Mouse (Mus musculus) hindbrain, embryonic 15.5 days (tissue): ENCODE results near the gene Neu1. TPM values are rescaled to one million over a fixed set of nuclear protein-coding genes. Genes with fewer than 3 reads are reported as not detected.
"Not testable (repeated sequence)": the region's sequence is repeated elsewhere in the genome, so short reads cannot be mapped to it uniquely, and the experiment has no call there.

Experiments
- ATAC-seq: fragments of 200-750 bp; cut with Nextera tagmentation; 2 replicates; pipeline ENCODE4 v1.8.0; 2017; ENCODE audit warnings: low read depth, moderate number of reproducible peaks, moderate TSS enrichment; ENCODE audit not compliant: low FRiP score
- H3K27ac ChIP-seq: fragments of 300-500 bp; sonication (generic); replicated peaks from 2 replicates; pipeline ENCODE4 v1.5.1; 2015; ENCODE audit warnings: mild to moderate bottlenecking, inconsistent platforms
- H3K27me3 ChIP-seq: fragments of 300-500 bp; sonication (generic); 2 replicates; pipeline ENCODE4 v1.6.1; 2015; ENCODE audit warnings: control low read depth, inconsistent platforms
- H3K36me3 ChIP-seq: fragments of 300-500 bp; sonication (generic); 2 replicates; pipeline ENCODE4 v1.6.1; 2015; ENCODE audit warnings: control low read depth, inconsistent platforms
- H3K4me1 ChIP-seq: fragments of 300-500 bp; sonication (generic); replicated peaks from 2 replicates; pipeline ENCODE4 v1.6.1; 2015; ENCODE audit warnings: control low read depth, inconsistent platforms
- H3K4me2 ChIP-seq: fragments of 300-500 bp; sonication (generic); 2 replicates; pipeline ENCODE4 v1.6.1; 2015; ENCODE audit warnings: moderate library complexity, mild to moderate bottlenecking, inconsistent platforms
- H3K4me3 ChIP-seq: fragments of 300-500 bp; sonication (generic); 2 replicates; pipeline ENCODE4 v1.5.1; 2015; ENCODE audit warnings: mild to moderate bottlenecking, inconsistent platforms
- H3K9ac ChIP-seq: fragments of 300-500 bp; sonication (generic); 2 replicates; pipeline ENCODE4 v1.6.1; 2015; ENCODE audit warnings: inconsistent platforms
- H3K9me3 ChIP-seq: fragments of 300-500 bp; sonication (generic); 2 replicates; pipeline ENCODE4 v1.6.1; 2016; ENCODE audit warnings: control low read depth, inconsistent platforms
- WGBS: fragments of 180-500 bp; shearing (Covaris S2); methylation state at CpG from one replicate; pipeline ENCODE4 v1.1.7; 2015; 5-methylcytosine and 5-hydroxymethylcytosine counted together
- polyA plus RNA-seq: library from polyadenylated mRNA; unstranded; fragments of >200 nt; fragmentation: Nextera tagmentation; extraction: Ambion mirVana; gene quantifications from 2 replicates; pipeline ENCODE4 v1.2.1, GENCODE M21; 2015

Neu1 gene
- polyA plus RNA-seq, 1 experiment from 2014 or later: 38.3 TPM

GRCm38 (mm10) chr17:34937960-34938505 lies 7.0 kb downstream of the Neu1 start:
- peaks cover 5% of the 10 kb centered on the region; the same call in 1 of the 2 replicates for H3K4me1 ChIP-seq
- peaks cover 13% of the 10 kb centered on the region for H3K36me3 ChIP-seq
- H3K27ac ChIP-seq: no peak overlapping the region
- 90% methylated on average over 6 of the region's 6 CpGs for WGBS
- no peak overlapping the region for H3K4me3 ChIP-seq
- no peak for ATAC-seq
- no peaks in the 10 kb centered on the region for H3K9me3 ChIP-seq
- no peak overlapping the region for H3K9ac ChIP-seq
- H3K4me2 ChIP-seq: no peak overlapping the region
- no peaks in the 10 kb centered on the region for H3K27me3 ChIP-seq

- Histone ChIP-seq H3K4me3 (peak overlapping the region; percentile 16), H3K9me3 (no peaks in the 10 kb centered on the region), H3K27me3 (no peaks in the 10 kb centered on the region), H3K4me1 (peaks cover 5% of the 10 kb centered on the region; the same call in 1 of the 2 replicates), H3K4me2 (peak overlapping the region; percentile 44), H3K36me3 (no peaks in the 10 kb centered on the region), H3K27ac (no peak overlapping the region), H3K9ac (0 out of 2 replicates have a peak overlapping the region, but pooled peaks have one; percentile 27)
- WGBS: 10% methylated on average over 15 of the region's 15 CpGs
- no peak for ATAC-seq
Measured at GRCm38 (mm10) chr17:34941344-34942041, 10.4 kb downstream of the Neu1 start.

GRCm38 (mm10) chr17:34943128-34943815 lies 12.2 kb downstream of the Neu1 start:
- no peaks in the 10 kb centered on the region for H3K27me3 ChIP-seq
- no peaks in the 10 kb centered on the region for H3K36me3 ChIP-seq
- no peak overlapping the region for H3K27ac ChIP-seq
- peaks cover 5% of the 10 kb centered on the region; the same call in 1 of the 2 replicates for H3K4me1 ChIP-seq
- no peak for ATAC-seq
- no peak overlapping the region for H3K4me2 ChIP-seq
- H3K9me3 ChIP-seq: no peaks in the 10 kb centered on the region
- no peak overlapping the region for H3K9ac ChIP-seq
- H3K4me3 ChIP-seq: no peak overlapping the region
- 88% methylated on average over 4 of the region's 4 CpGs for WGBS

GRCm38 (mm10) chr17:34944362-34944761 lies 13.3 kb downstream of the Neu1 start:
- Histone ChIP-seq H3K36me3 (no peaks in the 10 kb centered on the region; the same call in none of the 2 replicates), H3K4me3 (no peak overlapping the region), H3K9me3 (no peaks in the 10 kb centered on the region), H3K27me3 (no peaks in the 10 kb centered on the region), H3K9ac (no peak overlapping the region), H3K4me1 (peaks cover 5% of the 10 kb centered on the region; the same call in 1 of the 2 replicates), H3K27ac (no peak overlapping the region), H3K4me2 (no peak overlapping the region)
- no peak for ATAC-seq

- H3K9me3 ChIP-seq: no peaks in the 10 kb centered on the region
- no peak overlapping the region for H3K4me2 ChIP-seq
- H3K9ac ChIP-seq: no peak overlapping the region
- H3K4me1 ChIP-seq: peaks cover 22% of the 10 kb centered on the region
- H3K36me3 ChIP-seq: peaks cover 15% of the 10 kb centered on the region
- no peak overlapping the region for H3K27ac ChIP-seq
- no peak for ATAC-seq
- H3K4me3 ChIP-seq: no peak overlapping the region
- 90% methylated on average over 5 of the region's 5 CpGs for WGBS
- H3K27me3 ChIP-seq: no peaks in the 10 kb centered on the region
Measured at GRCm38 (mm10) chr17:34946486-34947140, 15.6 kb downstream of the Neu1 start.

- no peak overlapping the region for H3K4me3 ChIP-seq
- H3K27ac ChIP-seq: no peak overlapping the region
- 30% methylated on average over 8 of the region's 8 CpGs for WGBS
- peaks cover 19% of the 10 kb centered on the region for H3K4me1 ChIP-seq
- no peak for ATAC-seq
- no peak overlapping the region for H3K4me2 ChIP-seq
- H3K9ac ChIP-seq: no peak overlapping the region
- no peaks in the 10 kb centered on the region for H3K27me3 ChIP-seq
- H3K36me3 ChIP-seq: peaks cover 15% of the 10 kb centered on the region
- no peaks in the 10 kb centered on the region for H3K9me3 ChIP-seq
Measured at GRCm38 (mm10) chr17:34947606-34948005, 16.6 kb downstream of the Neu1 start.

GRCm38 (mm10) chr17:34948721-34949552 lies 17.9 kb downstream of the Neu1 start:
- H3K4me1 ChIP-seq: peaks cover 19% of the 10 kb centered on the region
- not testable (repeated sequence) for H3K4me2 ChIP-seq, H3K4me3 ChIP-seq, ATAC-seq, H3K27me3 ChIP-seq, H3K9ac ChIP-seq, H3K9me3 ChIP-seq
- 59% methylated on average over 9 of the region's 9 CpGs for WGBS
- peaks cover 15% of the 10 kb centered on the region for H3K36me3 ChIP-seq
- H3K27ac ChIP-seq: 0 out of 2 replicates have a peak overlapping the region, but pooled peaks have one; percentile 19

GRCm38 (mm10) chr17:34949553-34949969 lies 18.5 kb downstream of the Neu1 start:
- no peak overlapping the region for H3K4me2 ChIP-seq
- 40% methylated on average over 4 of the region's 4 CpGs for WGBS
- H3K4me3 ChIP-seq: no peak overlapping the region

GRCm38 (mm10) chr17:34950514-34951455 lies 19.7 kb downstream of the Neu1 start:
- Histone ChIP-seq H3K9ac (peak overlapping the region; percentile 99), H3K4me2 (peak overlapping the region; percentile 82), H3K27me3 (peaks cover 10% of the 10 kb centered on the region), H3K36me3 (peaks cover 15% of the 10 kb centered on the region), H3K4me3 (peak overlapping the region; percentile 70), H3K4me1 (peaks cover 19% of the 10 kb centered on the region), H3K27ac (peak overlapping the region; percentile 92), H3K9me3 (no peaks in the 10 kb centered on the region)
- no peak for ATAC-seq
- 32% methylated on average over 10 of the region's 10 CpGs for WGBS

More at GRCm38 (mm10) chr17:34949553-34949969, 18.5 kb downstream of the Neu1 start:
- H3K9ac ChIP-seq: no peak overlapping the region
- no peaks in the 10 kb centered on the region for H3K27me3 ChIP-seq
- no peaks in the 10 kb centered on the region for H3K9me3 ChIP-seq
- peaks cover 19% of the 10 kb centered on the region for H3K4me1 ChIP-seq
- peaks cover 15% of the 10 kb centered on the region for H3K36me3 ChIP-seq
- ATAC-seq: no peak
- 0 out of 2 replicates have a peak overlapping the region, but pooled peaks have one; percentile 19 for H3K27ac ChIP-seq

GRCm38 (mm10) chr17:34951636-34952377 lies 20.8 kb downstream of the Neu1 start:
- no peak for ATAC-seq
- Histone ChIP-seq H3K4me2 (peak overlapping the region; percentile 82), H3K27ac (peak overlapping the region; percentile 92), H3K9me3 (no peaks in the 10 kb centered on the region), H3K4me3 (peak overlapping the region; percentile 70), H3K4me1 (peaks cover 19% of the 10 kb centered on the region), H3K27me3 (peaks cover 13% of the 10 kb centered on the region), H3K36me3 (peaks cover 15% of the 10 kb centered on the region), H3K9ac (peak overlapping the region; percentile 99)
- WGBS: under 1% methylated on average over 29 of the region's 29 CpGs
